Mouse (Mus musculus) cortical plate, adult 2 months (tissue): Measurements from ENCODE around the gene Slc44a5. TPM values are rescaled to one million over a fixed set of nuclear protein-coding genes. Genes with fewer than 3 reads are reported as not detected.

ENCODE experiments used
- H3K27ac ChIP-seq: fragments of 200-500 bp; 2 replicates; pipeline ENCODE4 v1.5.1; 2012; ENCODE audit warnings: low read length, control low read depth, inconsistent platforms; ENCODE audit not compliant: insufficient read depth
- H3K4me1 ChIP-seq: fragments of 200-500 bp; 2 replicates; pipeline ENCODE4 v1.6.1; 2011; ENCODE audit warnings: low read length; ENCODE audit not compliant: control insufficient read depth, insufficient read depth
- H3K4me3 ChIP-seq: fragments of 200-500 bp; 2 replicates; pipeline ENCODE4 v1.5.1; 2011; ENCODE audit warnings: mild to moderate bottlenecking, low read length, control low read depth; ENCODE audit not compliant: insufficient read depth
- CTCF ChIP-seq: fragments of 200-500 bp; IDR thresholded peaks from 2 replicates; pipeline ENCODE4 v1.5.1; 2011; ENCODE audit warnings: mild to moderate bottlenecking, control low read depth, low read length; ENCODE audit not compliant: insufficient read depth; ENCODE audit errors: extremely low read depth
- POLR2A ChIP-seq: fragments of 200-500 bp; IDR thresholded peaks from 2 replicates; pipeline ENCODE4 v1.6.1; 2011; ENCODE audit warnings: mild to moderate bottlenecking, low read length, control low read depth; ENCODE audit not compliant: insufficient read depth; ENCODE audit errors: extremely low read depth
- polyA plus RNA-seq: library from polyadenylated mRNA; depleted of rRNA; stranded (reverse); fragments of >200 nt; gene quantifications from 2 replicates; pipeline ENCODE4 v1.2.3, GENCODE M21; 2012; rRNA removed

Gene Slc44a5
- polyA plus RNA-seq, 1 experiment, result 4.8 TPM

DNA sequence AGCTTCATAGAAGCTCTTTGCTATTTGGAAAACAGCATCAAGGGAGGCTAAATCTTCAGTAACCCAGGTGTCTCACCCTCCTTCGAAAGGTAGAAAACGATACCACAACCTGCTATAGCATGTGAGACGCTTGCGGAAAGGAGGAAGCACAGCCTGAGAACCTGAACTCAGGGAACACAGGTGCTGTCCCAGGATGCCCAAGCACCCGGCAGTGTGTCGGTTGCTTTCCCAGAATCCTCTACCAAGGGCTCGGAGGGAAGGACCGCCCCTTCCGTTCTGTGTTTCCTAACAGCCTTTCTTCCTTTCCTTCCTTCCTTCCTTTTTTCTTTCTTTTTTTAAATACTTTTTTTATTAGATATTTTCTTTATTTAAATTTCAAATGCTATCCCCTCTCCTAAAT lies 326.8 kb downstream of the Slc44a5 start:
- H3K27ac ChIP-seq, result no peak overlapping the region
- no peak for TF ChIP-seq CTCF
- H3K4me3 ChIP-seq, result no peak overlapping the region
- no peaks in the 10 kb centered on the region for H3K4me1 ChIP-seq

DNA sequence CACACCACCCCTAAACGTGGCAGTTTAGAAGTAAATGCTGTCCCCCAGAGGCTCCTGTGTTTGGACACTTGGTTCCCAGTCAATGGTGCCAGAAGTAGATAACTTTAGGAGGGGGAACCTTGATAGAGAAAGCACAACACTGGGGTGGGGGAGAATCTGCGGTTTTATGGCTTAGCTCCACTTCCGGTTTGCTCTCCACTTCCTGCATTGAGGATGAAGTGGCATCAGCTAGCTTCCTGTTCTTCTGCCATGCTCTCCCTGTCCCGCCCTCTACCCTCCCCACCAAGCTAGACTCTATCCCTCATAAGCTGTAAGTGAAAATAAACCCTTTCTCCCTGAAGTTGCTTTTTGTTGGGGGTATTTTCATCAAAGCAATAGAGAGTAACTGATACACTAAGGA lies 327.9 kb downstream of the Slc44a5 start:
- Histone ChIP-seq H3K27ac (no peak overlapping the region), H3K4me1 (no peaks in the 10 kb centered on the region), H3K4me3 (no peak overlapping the region)
- TF ChIP-seq POLR2A (no peak), CTCF (no peak)

DNA sequence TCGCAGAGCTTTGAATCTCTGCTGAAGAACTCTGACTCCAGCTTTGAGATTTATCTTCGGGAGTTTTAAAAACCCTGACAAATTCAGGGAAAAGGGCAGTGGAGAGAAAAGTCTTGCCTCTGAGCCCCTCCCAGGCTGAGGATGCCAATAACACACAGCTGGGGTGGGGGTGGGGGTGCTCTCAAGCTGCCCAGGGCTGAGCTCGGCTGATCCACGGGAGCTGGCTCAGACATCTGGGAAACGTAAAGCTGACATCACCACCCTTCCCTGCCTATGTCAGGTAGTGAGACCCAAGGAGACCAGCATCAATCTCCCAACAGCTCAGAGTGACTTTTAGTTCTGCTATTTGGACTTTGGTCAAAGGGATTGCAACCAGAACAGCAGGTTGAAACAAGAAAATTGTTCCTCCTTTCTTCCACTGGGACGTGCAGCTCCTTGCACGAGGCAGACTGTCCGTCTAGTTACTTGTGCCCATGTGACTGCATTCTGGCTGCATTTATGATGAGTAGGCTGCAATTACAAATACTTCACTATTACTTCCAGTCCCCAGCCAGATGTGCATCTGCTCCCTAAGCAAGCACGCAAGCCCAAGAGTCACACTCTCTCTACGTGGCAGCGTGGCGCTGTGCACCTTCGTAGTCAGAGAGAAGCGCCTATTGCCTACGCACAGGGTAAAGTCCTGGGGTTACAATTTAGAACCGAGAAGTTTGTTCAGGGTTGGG lies 332.1 kb downstream of the Slc44a5 start:
- Histone ChIP-seq H3K4me3 (no peak overlapping the region), H3K4me1 (no peaks in the 10 kb centered on the region), H3K27ac (no peak overlapping the region)
- TF ChIP-seq POLR2A, result no peak
- no peak for TF ChIP-seq CTCF

DNA sequence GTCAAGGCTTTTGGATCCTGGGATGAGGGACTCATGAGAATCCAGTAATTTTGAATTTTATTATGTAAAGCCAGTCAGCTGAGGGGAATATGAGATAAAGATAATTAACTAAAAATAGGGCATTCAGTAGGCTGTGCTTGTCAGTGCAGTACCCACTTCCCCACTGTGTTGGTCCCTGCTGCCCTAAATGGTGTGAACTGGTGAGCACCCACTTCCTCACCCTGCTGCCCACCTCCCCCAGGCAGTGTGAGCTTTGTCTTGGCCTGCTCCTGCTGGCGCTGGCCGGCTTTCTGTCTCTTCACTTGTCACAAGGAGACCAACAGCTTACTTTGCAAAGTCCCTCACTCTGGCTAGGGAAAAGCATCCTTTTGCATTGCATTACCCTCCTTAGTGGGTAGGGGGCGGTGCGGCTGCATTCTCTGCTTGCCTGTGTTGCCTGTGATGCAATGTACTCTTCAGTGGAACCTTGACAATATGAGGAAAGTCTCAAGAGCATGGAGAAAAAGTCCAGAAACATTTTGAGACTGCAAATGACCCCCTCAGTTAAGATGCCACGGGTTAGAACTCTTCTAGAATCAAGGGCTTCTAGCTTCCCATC lies 344.5 kb downstream of the Slc44a5 start:
- peak; percentile 31; the same call in 1 of the 2 replicates for TF ChIP-seq CTCF
- no peak for TF ChIP-seq POLR2A
- H3K4me3 ChIP-seq, result no peak overlapping the region
- no peaks in the 10 kb centered on the region for H3K4me1 ChIP-seq
- no peak overlapping the region for H3K27ac ChIP-seq

Other genes with a start within 250 kb of the Slc44a5 start
- 10.7 and 16.7 TPM in 2 replicates for gene St6galnac3, start 248.3 kb upstream of the Slc44a5 start, polyA plus RNA-seq
- gene Asb17, start 129.2 kb upstream of the Slc44a5 start, polyA plus RNA-seq, result not detected in 2 replicates
- gene Msh4, start 67.3 kb upstream of the Slc44a5 start, polyA plus RNA-seq, result 0.08 TPM in 1 of 2 replicates, not detected in the other
- gene Rabggtb, start 60.4 kb upstream of the Slc44a5 start, polyA plus RNA-seq, result 64.9 and 65.0 TPM in 2 replicates
- 54.4 and 62.2 TPM in 2 replicates for gene Acadm, start 28.8 kb upstream of the Slc44a5 start, polyA plus RNA-seq